Mouse (Mus musculus): ENCODE data around the gene Opcml.

GRCm38 (mm10) chr9:28806666-28807065, 1016.1 kb downstream of the Opcml start:
- TF ChIP-seq CTCF (IDR thresholded peaks at IDR 0.05; ENCODE audit: low read depth, low read length) (no peak), POLR2A (IDR thresholded peaks at IDR 0.05; ENCODE audit: borderline replicate concordance, low read depth, low read length) (no peak)

All from bone marrow macrophage, adult 2 months (primary cell).